Mouse (Mus musculus) spleen, postnatal 14 days (tissue): Measurements from ENCODE around the gene E030018B13Rik.

Experiments
- DNase-seq, 2 experiments: peaks; one replicate each; pipeline ENCODE4 v3.0.0; 2021 to 2022; ENCODE audit warnings: low spot score in 2 of 2

Gene E030018B13Rik

DNA sequence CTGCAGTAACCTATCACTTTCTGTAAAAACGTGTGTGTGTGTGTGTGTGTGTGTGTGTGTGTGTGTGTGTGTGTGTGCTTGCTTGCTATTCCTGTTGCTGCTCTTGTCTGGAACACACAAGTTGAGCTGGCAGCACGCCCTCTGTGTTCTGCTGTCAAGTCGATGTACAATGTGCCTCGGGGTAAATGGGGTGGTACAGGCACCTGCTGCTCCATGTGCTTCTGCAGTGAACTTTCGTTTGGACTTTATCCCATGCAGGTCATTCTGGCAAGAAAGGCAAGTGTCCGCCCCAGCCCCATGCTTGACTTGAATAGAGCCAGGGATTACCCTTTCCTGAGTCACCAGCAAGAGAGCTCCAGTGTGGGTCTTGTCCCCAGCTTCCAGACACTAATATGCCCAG, 1.0 kb downstream of the E030018B13Rik start:
- no peak for DNase-seq

DNA sequence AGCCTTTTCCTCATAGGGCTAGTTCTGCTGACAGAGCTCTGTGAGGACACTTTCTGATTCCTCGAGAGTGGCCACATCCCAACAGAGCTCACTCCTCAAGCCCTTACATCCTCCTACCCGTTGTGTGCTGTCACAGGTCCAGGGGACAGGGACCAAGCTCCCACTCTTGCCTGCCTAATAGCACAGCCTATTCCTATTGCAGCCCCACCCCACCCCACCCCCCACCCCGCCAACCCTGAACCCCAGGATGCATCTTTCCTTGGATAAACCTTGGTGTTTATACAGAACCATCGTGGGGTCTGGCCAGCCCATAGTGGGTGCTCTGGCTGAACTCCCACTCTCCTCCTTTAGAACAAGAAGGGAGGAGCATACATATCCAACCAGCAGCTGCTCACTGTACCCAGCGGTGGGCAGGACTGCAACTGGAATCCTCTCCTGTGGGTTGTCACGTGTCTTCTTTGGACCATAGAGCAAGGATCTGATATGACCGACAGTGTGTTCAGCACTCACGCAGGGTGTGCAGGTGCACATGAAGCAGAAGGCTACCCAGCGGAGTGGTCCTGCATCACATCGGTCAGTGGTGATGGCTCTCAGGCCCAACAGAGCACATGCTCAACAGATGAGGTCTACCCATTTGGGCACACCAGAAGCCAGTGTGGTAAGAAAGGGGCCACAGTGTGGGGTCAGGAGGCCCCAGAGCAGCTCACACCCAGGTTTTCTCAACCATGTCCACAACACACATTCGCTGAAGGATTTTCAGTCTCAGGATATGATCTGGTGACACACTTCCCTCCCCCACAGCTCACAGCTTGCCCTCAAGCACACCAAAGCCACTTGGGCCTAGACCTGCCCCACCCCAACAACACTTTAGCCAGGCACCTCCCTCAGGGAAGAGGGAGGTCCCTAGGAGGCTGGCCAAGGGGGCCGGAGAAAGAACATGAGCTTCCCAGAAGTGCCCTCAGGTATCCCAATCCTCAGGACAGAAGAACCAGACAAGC, 2.4 kb downstream of the E030018B13Rik start:
- no peak for DNase-seq

DNA sequence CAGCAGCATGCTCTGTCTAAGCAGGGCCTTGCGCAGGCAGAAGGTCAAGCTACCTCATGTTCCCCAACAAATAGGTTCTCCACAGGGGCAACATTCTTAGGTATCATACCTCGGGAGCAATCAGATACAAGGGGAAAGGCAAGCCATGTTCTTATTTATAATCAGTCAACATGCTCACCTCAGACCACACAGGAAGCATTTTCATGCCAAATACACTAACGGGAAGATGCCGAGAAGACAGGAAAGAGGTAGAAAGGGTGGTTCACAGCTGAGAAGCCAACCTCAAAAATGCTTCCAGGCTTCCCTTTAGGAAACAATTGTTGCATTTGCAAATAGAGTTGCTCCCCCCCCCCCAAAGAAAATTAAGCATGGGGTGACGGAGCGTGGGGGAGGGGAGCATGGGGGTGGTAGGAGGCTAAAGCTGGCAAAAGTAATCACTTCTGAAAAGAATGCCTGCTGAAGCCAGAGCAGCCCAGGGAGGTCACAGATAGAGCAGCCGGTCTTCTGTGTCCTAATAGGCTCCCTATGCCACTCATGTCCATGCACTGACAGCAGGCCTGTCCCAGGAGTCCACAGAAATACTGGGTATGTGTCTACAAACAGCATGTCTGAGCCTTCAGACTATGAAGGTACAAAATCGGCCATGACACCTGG, 5.4 kb downstream of the E030018B13Rik start:
- DNase-seq: no peak

DNA sequence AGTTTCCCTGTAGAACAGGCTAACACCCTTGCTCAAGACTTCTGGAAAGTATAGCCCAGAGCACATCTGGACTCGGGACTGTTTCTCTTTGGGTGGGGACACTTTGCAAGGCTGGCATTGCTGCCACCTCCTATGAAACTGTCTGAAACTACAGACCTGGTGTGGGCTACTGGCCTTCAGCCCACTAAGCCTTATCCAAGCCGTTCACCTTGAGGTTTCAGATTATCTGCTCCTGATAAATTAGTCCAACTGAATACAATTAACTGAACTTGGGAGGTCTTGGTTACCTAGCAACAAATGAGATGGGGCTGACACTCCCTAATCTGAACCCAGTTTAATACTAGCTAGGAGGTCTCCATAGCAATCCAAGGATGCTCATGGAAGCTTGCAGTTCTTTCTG, 5.9 kb downstream of the E030018B13Rik start:
- no peak for DNase-seq

DNA sequence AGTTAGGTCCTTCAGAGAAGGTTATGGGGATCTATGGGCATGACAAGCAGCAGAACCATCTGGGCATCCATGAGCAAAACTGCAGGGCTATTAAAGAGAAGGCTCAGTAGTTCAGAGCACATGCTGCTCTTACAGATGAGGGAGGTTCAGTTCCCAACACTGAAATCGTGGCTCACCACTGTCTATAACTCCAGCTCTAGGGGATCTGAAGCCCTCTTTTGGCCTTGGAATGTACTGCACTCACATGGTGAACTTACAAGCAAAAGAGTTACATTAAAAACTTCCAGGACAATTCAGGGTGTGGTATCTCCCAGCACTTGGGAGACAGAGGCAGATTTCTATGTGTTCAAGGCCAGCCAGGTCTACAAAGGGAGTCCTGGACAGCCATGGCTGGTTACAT, 6.3 kb downstream of the E030018B13Rik start:
- no peak for DNase-seq

DNA sequence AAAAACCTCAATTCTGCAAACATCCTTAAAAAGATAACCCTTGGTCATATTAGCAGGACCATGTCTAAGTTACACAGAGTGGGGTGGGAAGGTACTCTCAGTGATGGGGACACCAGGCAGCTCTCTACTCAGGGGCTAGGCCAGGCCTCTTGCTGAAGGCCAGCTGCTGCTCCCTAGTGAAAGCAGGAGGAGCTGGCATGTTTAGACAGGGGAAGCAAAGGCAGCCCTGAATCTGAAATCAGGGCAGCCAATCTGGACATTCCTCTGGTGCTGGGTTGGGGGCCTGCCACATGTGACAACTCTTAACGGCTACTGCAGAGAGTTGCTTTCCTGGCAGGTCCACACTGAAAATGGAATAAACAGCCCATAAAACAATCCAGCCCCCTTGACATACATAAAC, 7.5 kb downstream of the E030018B13Rik start:
- DNase-seq: no peak

DNA sequence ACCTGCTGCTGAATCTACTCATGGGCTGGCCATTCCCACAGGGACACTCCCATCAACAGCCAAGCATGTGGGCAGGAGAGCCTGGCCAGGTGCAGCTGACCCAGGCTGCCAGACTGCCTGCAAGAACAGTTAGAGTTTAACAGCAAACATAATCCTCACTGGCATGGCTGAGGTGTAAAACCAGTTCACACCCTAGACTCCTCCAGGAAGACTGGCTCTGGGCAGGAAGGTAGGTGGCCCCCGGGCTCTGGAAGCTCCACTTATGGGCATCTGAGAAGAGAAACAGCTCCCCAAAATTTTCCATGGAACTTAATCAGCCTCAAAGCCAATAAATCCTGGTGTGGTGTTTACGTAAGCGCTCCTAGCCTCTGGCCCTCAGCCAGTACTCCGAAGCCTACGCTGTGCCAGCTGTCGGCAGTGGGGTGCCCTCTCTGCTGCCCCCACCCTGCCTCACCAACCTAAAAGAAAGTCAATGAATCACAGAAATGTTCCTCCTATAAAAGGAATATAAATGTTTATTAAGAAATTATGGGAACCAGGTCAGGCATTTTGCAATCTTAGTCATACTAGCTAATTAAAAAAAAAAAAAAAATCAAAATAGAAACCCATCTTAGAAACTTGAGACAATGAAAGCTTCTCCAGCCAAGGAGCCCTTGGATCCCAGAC, 8.2 kb downstream of the E030018B13Rik start:
- no peak for DNase-seq

DNA sequence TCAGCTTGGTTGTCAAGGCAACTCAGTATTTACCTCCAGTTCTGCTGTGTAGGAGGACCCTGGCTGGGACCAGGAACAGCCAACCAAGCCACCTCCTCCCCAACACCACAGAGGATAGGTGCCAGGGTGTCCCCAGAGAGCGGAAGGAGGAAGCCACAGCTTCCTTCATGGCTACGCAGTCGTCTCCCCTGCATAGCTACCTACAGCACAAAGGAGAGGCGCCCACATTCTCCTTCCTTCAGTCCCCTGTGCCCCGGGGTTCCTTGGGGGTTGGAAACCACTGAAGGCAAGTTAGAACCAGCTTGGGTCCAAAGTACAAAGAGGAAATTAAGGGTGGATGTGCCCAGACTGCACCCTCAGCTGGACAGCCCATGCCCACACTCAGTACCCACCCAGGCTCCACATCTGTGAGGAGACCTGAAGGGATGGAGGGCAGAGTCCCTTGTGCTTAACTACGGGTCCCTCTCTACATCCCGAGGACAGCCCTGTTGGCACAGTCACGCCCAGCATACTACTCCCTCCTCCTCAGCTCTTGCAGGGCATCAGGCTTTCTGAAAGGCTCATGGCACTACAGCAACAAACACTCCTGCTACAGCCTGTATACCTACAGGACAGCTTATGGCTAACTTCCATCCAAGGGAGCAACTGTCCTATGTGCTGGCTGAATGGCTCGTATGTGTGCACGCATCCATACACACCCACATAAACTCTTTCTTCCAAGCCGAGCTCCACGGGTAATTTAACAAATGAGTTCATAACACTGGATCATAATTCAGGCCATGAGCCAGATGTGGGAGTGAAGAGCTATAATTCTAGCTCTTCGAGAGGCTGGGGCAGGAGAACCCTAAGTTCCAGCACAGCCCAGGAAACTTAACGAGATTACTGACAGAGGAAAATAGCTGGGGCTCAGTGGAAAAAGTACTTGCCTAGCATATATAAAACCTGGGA, 9.0 kb downstream of the E030018B13Rik start:
- no peak for DNase-seq

DNA sequence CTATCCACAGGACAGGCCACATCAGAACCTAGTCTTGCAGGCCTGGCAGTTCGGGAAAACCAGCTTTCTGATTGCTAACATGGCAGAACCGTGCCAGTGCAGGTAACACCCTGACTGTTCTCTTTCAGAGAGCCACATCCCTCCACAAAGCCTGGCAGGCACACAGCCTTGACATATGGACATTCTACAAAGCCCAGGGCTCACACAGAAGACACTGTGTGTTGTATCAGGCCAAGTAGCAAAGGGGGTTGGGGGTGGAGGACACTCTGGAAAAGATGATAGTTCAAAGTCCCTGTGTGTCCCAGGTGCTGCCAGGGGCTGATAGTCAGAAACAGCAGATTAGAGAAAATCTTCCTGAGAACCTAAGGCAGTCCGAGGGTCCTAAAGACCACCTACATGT, 9.8 kb downstream of the E030018B13Rik start:
- DNase-seq: no peak

DNA sequence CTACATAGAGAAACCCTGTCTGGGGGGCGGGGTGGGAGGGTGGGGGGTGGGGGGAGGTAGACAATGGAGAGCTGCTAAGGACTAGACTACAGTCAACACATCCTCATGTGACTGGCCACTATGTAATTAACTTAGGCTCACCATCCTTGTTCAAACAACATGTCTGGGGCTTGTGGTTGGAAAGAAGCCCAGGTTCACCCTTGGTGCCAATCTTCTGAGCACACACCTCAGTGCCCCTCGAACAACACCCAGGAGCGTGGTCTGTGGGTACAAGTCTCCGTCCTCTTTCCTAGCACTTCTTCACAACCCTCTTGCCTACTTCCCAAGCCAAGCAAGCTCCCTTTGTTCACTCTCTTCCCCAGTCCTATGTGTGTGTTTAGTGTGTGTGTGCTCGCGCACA, 10.5 kb downstream of the E030018B13Rik start:
- DNase-seq: no peak

DNA sequence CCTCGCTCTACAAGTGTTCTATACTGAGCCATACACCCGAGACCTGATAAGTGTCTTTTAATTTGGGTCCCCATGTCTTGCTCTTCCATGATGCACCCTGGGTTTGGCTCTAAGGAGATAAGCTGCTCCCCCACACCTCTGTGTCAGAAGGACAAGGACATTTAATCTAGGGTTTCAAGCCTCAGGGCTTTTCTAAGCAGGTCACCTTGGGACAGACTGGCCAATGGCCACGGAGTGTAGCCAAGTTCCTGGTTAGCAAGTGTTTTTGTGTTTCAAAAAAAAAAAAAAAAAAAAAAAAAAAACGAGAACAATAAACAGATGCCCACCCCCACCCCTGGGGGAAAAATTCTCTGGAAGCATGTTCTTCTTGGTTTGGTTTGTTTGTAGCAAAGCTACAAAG, 12.4 kb downstream of the E030018B13Rik start:
- no peak for DNase-seq

DNA sequence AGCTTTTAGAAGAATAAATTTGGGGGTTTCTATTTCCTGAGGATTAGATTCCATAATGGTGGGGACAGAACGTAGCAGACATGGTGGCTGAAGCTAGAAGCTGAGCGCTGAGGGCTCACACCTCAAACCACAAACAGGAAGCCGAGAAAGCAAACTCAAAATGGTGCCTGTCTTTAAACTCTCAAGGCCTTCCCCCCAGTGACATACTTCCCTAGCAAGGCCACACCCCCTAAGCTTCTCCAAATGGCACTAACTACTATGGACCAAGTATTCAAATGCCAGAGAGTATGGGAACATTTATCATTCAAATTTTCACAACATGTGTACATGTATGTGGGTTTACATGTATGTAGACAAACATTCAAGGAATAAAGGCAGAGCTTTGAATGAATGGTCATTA, 13.5 kb downstream of the E030018B13Rik start:
- DNase-seq: no peak

DNA sequence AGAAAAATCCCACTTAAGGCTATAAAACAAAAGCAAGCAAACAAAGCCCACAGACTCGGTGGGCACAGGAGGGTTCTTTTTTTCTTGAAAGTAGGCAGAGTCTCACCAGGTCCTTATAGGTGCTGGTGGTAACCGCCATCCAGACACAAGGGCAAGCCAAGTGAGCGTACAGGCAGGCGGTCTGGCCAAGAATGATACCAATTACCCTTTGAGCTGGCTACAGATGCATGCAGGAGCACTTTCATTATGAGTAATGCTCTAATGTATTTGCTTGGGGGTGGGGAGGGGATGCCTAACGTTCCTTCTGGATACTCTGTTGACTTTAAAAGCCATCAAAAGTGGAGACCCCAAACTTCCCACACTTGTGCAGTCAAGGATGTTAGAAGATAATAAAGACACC, 14.1 kb downstream of the E030018B13Rik start:
- no peak for DNase-seq

DNA sequence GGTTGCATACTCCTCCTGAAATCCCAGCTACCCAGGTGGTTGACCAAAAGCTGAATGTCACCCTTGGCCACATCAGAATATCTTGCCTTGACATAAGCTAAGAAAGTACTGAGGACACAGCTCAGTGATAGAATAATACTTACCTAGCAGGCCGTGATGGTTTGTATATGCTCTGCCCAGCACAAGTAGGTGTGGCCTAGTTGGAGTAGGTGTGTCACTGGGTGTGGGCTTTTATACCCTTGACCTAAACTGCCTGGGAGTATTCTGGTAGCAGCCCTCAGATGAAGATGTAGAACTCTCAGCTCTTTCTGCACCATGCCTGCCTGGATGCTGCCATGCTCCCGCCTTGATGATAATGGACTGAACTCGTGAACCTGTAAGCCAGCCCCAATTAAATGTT, 15.8 kb downstream of the E030018B13Rik start:
- no peak for DNase-seq

DNA sequence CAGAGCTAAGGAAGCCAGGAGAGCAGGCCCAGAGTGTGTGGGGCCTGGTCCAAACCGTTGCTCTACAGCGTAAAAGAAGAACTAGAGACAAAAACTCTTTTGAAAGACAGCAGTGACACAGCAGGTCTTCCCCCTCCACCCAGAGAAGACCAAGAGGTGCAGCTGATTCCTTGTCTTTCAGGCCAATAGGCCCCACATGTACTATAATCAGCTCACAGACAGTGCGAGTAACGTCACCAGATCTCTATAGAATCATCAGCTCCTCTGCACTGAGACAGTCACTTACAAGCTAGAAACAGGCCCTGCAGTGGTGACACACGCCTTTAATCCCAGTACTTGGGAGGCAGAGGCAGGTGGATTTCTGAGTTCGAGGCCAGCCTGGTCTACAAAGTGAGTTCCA, 17.2 kb downstream of the E030018B13Rik start:
- DNase-seq: no peak

DNA sequence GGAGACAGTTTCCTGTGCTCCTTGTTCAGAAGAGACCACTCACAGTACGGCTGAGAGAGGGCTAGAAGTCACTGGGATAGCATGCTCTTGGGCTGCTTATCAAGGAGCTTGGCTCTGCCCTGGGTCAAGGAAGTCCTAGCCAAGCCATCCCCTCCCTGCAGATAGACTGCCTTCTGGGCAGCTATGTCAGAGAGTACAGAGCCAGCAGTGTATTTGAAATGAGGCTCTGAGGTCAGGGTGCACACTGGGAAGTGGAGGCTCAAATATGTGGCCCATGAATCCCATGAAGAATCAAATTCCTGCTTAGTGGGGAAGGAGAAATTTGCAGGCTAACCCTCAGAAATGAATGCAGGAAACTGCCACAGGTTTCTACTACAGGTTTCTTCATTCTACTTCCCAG, 17.9 kb downstream of the E030018B13Rik start:
- DNase-seq: no peak

DNA sequence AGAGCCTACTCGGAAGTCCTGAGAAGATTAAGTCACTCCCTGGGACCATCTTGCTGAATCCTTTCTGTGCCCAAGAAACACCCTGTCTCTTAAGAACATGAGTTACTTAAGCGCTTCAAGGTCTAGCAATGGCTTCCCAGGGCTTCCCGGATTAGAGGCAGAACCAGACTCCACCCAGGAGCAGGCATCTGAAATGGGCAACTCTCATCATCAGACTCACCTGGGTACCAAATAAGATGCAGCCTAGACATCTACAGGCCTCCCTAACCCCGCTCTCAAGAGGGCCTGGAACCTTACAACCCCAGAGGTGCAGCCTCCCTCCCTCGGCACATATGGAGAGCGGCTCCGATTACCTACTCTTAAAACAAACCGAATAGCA, 19.1 kb downstream of the E030018B13Rik start:
- no peak for DNase-seq

DNA sequence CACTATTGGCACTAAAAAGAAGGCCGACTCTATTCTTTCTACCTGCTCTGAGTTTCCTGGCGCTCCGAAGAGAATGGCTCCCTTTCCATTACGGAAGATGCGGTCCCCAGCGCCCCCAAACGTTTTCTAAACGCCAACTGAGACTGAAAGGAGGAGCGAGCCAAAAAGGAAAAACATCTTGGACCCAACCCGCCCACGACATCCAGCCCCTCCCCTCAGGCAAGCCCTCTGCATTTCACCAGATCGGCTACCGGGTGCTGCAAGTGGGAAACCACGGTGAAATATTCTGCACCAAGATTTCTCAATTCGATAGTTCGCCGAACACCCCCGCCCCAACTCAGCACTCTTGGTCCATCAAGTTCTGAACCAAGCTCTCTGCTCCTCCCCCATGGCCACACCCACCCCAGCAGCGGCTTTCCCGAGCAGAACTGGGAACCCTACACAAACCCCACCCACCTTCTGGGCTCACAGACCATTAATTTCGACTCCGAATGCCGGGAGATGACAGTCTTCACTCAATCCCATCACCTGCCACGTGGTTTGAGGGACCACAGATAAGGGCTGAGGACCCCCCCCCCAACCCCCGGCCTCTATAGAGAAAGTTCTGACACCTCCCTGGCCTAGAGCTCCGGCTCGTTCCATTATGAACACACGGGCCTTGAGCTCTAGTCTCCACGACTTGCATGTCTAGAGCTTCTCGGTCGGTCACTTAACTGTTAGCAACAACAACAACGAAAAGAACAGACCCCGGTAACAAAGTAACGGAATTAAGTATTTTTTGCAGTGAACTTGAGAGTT, 19.7 kb downstream of the E030018B13Rik start:
- DNase-seq: peak; percentile 65 to 74

DNA sequence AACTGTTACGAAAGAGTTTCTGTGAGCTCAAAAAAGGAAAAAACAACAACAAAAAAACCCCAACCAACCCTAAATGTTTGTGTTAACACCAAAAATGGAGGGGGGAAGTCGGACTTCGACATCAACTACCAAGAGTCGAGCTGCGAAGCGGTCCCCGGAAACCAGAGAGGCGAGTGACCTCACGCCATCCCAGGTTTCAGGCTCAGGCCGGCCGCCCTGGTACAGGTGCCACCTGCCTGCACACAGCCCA, 20.3 kb downstream of the E030018B13Rik start:
- no peak for DNase-seq

DNA sequence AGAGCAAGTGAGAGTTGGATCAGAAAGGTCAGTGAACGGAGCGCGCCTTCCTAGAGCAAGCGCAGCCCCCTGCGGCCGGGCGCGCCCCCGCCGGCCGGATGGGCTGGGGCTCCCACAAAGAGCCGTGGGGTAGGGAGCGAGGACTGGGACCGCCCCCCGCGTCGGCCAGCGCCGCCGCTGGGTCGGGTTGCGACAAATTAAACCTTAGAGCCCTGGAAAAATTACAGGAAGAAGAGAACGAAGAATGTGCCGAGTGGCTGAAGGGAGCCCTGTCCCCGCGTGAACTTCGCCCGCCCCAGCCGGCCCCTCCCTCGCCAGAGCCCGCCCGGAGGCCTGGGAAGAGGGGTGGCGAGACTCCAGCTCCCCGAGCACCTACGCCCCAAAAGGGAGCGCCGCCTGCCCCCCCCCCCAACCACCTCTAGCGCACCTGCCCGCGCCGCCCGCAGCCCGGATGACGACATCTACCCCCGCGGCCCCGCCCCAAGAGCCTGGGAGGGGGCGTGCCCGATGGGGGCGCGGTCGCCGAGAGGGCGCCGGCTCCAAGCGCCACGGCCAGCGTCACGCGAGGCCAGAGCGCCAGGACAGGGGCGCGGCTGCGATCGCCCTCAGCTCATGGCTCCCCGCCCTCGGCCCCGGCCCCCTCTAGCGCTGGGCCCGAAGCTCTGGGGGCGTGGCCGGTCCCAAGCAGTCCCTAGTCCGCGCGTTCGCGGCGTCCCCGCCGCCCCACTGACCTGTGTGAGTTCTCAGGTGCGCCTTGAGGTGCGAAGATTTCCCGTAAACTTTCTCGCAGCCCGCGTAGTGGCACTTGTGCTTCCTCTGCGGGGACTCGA, 20.8 kb downstream of the E030018B13Rik start:
- peak; percentile 80 to 86 for DNase-seq
